Mouse (Mus musculus): ENCODE results near the gene Ifih1. TPM values are rescaled to one million over a fixed set of nuclear protein-coding genes. Genes with fewer than 3 reads are reported as not detected.

Ifih1 gene
- 4.7 and 6.2 TPM in 2 replicates for polyA plus RNA-seq (2012; rRNA removed)

GRCm38 (mm10) chr2:62646014-62646645 lies at the start of gene Ifih1:
TSS of gene Ifih1 (minus strand) at chr2:62646255.

GRCm38 (mm10) chr2:62664135-62664670 lies 18.1 kb upstream of the Ifih1 start, which contains the start of gene Gca:
TSS of gene Gca (plus strand) at chr2:62664285.

GRCm38 (mm10) chr2:62573753-62574159 lies 72.3 kb downstream of the Ifih1 start, which contains the start of gene Fap:
TSS of gene Fap (minus strand) at chr2:62574075.

Other genes with a start within 250 kb of the Ifih1 start
- 6.5 and 8.5 TPM in 2 replicates for gene Dpp4, start 234.0 kb downstream of the Ifih1 start, polyA plus RNA-seq (2012; rRNA removed)
- gene Gcg, start 162.6 kb downstream of the Ifih1 start, polyA plus RNA-seq (2012; rRNA removed): 0.12 TPM in 1 of 2 replicates, not detected in the other
- gene Fap, start 72.2 kb downstream of the Ifih1 start, polyA plus RNA-seq (2012; rRNA removed): 0.32 and 0.46 TPM in 2 replicates
- gene Gca, start 18.0 kb upstream of the Ifih1 start, polyA plus RNA-seq (2012; rRNA removed): 10.2 and 11.9 TPM in 2 replicates